Mouse (Mus musculus): ENCODE measurements around the gene Axdnd1. TPM values are rescaled to one million over a fixed set of nuclear protein-coding genes. Genes with fewer than 3 reads are reported as not detected.

The Axdnd1 gene
- total and polyA plus RNA-seq, 2 experiments from 2014 or later = not detected

GRCm38 (mm10) chr1:156449691-156450090 lies 28.7 kb upstream of the Axdnd1 start:
- no peak overlapping the region for H3K27ac ChIP-seq (ENCODE audit: low read depth)
- no peak overlapping the region for H3K4me2 ChIP-seq (ENCODE audit: low read depth, low read length)
- no peak overlapping the region for H3K4me3 ChIP-seq (ENCODE audit: low read depth, low read length)
- no peaks in the 10 kb centered on the region for H3K27me3 ChIP-seq (ENCODE audit: control insufficient read depth, insufficient read depth, low read length)
- no peak for ATAC-seq (ENCODE audit: insufficient read depth, low read depth)
- H3K36me3 ChIP-seq (replicated peaks; ENCODE audit: control insufficient read depth, insufficient read depth, low read length) = no peaks in the 10 kb centered on the region
- no peaks in the 10 kb centered on the region for H3K4me1 ChIP-seq (ENCODE audit: control insufficient read depth, insufficient read depth)
- WGBS = 54% methylated on average over 17 of the region's 17 CpGs
- H3K9ac ChIP-seq (replicated peaks; ENCODE audit: low read depth, low read length) = no peak overlapping the region
- H3K9me3 ChIP-seq (replicated peaks; ENCODE audit: control insufficient read depth, low read length) = no peaks in the 10 kb centered on the region
- DNase-seq (ENCODE audit: low spot score) = no peak
- TF ChIP-seq EP300 (IDR thresholded peaks at IDR 0.05; ENCODE audit: low read depth) (no peak), CTCF (IDR thresholded peaks at IDR 0.05; ENCODE audit: low read depth) (no peak)

DNA sequence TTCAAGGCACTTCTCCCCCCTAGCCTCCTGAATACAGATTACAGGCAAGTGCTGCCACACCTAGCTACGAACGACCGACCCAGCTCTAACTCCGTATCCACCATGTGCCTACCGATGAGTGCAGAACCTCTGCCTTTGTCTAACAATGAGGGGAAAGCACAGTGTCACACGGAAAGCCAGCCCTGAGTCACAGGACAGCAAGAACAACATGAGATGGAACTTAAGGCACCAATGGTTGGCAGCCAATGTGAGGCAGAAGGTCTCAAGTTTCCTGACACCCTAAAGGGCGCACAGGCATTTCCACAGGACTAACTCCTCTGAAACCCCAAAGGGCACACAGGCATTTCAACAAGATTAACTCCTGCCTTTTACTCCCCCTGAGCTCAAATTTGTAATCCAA lies 28.1 kb upstream of the Axdnd1 start:
- no peaks in the 10 kb centered on the region for H3K27me3 ChIP-seq (ENCODE audit: control insufficient read depth, insufficient read depth, low read length)
- no peak for ATAC-seq (ENCODE audit: insufficient read depth, low read depth)
- H3K4me3 ChIP-seq (ENCODE audit: low read depth, low read length) = no peak overlapping the region
- H3K27ac ChIP-seq (ENCODE audit: low read depth) = no peak overlapping the region
- H3K36me3 ChIP-seq (replicated peaks; ENCODE audit: control insufficient read depth, insufficient read depth, low read length) = no peaks in the 10 kb centered on the region
- DNase-seq (ENCODE audit: low spot score) = no peak
- H3K4me2 ChIP-seq (ENCODE audit: low read depth, low read length) = no peak overlapping the region
- H3K9ac ChIP-seq (replicated peaks; ENCODE audit: low read depth, low read length) = no peak overlapping the region
- 78% methylated on average over 7 of the region's 7 CpGs for WGBS
- H3K9me3 ChIP-seq (replicated peaks; ENCODE audit: control insufficient read depth, low read length) = no peaks in the 10 kb centered on the region
- no peaks in the 10 kb centered on the region for H3K4me1 ChIP-seq (ENCODE audit: control insufficient read depth, insufficient read depth)
- TF ChIP-seq CTCF (IDR thresholded peaks at IDR 0.05; ENCODE audit: low read depth) (no peak), EP300 (IDR thresholded peaks at IDR 0.05; ENCODE audit: low read depth) (no peak)

- H3K27me3 ChIP-seq (ENCODE audit: control insufficient read depth, insufficient read depth, low read length) = no peaks in the 10 kb centered on the region
- TF ChIP-seq EP300 (IDR thresholded peaks at IDR 0.05; ENCODE audit: low read depth) (no peak), CTCF (IDR thresholded peaks at IDR 0.05; ENCODE audit: low read depth) (no peak)
- no peak overlapping the region for H3K9ac ChIP-seq (replicated peaks; ENCODE audit: low read depth, low read length)
- H3K9me3 ChIP-seq (replicated peaks; ENCODE audit: control insufficient read depth, low read length) = no peaks in the 10 kb centered on the region
- DNase-seq (ENCODE audit: low spot score) = no peak
- no peak overlapping the region for H3K4me3 ChIP-seq (ENCODE audit: low read depth, low read length)
- H3K4me1 ChIP-seq (ENCODE audit: control insufficient read depth, insufficient read depth) = no peaks in the 10 kb centered on the region
- H3K27ac ChIP-seq (ENCODE audit: low read depth) = no peak overlapping the region
- H3K4me2 ChIP-seq (ENCODE audit: low read depth, low read length) = no peak overlapping the region
- no peak for ATAC-seq (ENCODE audit: insufficient read depth, low read depth)
- peaks cover 23% of the 10 kb centered on the region for H3K36me3 ChIP-seq (replicated peaks; ENCODE audit: control insufficient read depth, insufficient read depth, low read length)
- 90% methylated on average over 1 of the region's 1 CpGs for WGBS
Measured at GRCm38 (mm10) chr1:156445049-156445448, 24.1 kb upstream of the Axdnd1 start.

- Histone ChIP-seq H3K27ac (ENCODE audit: low read depth) (no peak overlapping the region), H3K36me3 (replicated peaks; ENCODE audit: control insufficient read depth, insufficient read depth, low read length) (peaks cover 32% of the 10 kb centered on the region), H3K9me3 (replicated peaks; ENCODE audit: control insufficient read depth, low read length) (no peaks in the 10 kb centered on the region), H3K9ac (replicated peaks; ENCODE audit: low read depth, low read length) (no peak overlapping the region), H3K4me2 (ENCODE audit: low read depth, low read length) (no peak overlapping the region), H3K4me3 (ENCODE audit: low read depth, low read length) (no peak overlapping the region), H3K4me1 (ENCODE audit: control insufficient read depth, insufficient read depth) (no peaks in the 10 kb centered on the region), H3K27me3 (ENCODE audit: control insufficient read depth, insufficient read depth, low read length) (no peaks in the 10 kb centered on the region)
- TF ChIP-seq CTCF (IDR thresholded peaks at IDR 0.05; ENCODE audit: low read depth) = no peak
- no peak for TF ChIP-seq EP300 (IDR thresholded peaks at IDR 0.05; ENCODE audit: low read depth)
- DNase-seq (ENCODE audit: low spot score) = no peak
- 78% methylated on average over 6 of the region's 6 CpGs for WGBS
- ATAC-seq (ENCODE audit: insufficient read depth, low read depth) = no peak
Measured at GRCm38 (mm10) chr1:156442776-156443175, 21.8 kb upstream of the Axdnd1 start.

DNA sequence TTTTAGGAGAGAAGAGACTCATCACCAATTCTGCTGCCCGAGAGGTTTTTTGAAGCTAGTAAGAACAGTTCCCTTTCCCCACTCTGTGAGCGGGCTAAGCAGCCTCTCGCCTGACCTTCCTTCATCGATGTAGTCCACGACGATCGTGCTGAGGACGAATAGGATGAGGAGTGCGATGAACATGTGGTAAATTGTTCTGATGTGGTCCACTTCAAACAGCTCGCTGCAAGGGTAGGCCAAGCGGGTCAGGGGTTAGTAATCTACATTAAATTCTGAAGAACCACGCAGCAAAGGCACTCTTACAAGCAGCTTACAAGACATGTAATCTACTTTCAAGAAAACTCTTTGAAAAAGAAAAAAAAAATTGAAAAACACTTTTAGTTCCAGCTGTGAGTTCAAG lies 21.3 kb upstream of the Axdnd1 start:
- H3K9ac ChIP-seq (replicated peaks; ENCODE audit: low read depth, low read length) = no peak overlapping the region
- H3K4me1 ChIP-seq (ENCODE audit: control insufficient read depth, insufficient read depth) = no peaks in the 10 kb centered on the region
- H3K4me3 ChIP-seq (ENCODE audit: low read depth, low read length) = no peak overlapping the region
- no peak overlapping the region for H3K4me2 ChIP-seq (ENCODE audit: low read depth, low read length)
- H3K27me3 ChIP-seq (ENCODE audit: control insufficient read depth, insufficient read depth, low read length) = no peaks in the 10 kb centered on the region
- DNase-seq (ENCODE audit: low spot score) (no peak), ATAC-seq (ENCODE audit: insufficient read depth, low read depth) (no peak)
- peaks cover 35% of the 10 kb centered on the region for H3K36me3 ChIP-seq (replicated peaks; ENCODE audit: control insufficient read depth, insufficient read depth, low read length)
- no peaks in the 10 kb centered on the region for H3K9me3 ChIP-seq (replicated peaks; ENCODE audit: control insufficient read depth, low read length)
- H3K27ac ChIP-seq (ENCODE audit: low read depth) = no peak overlapping the region
- TF ChIP-seq EP300 (IDR thresholded peaks at IDR 0.05; ENCODE audit: low read depth) (no peak), CTCF (IDR thresholded peaks at IDR 0.05; ENCODE audit: low read depth) (no peak)
- 91% methylated on average over 12 of the region's 12 CpGs for WGBS

DNA sequence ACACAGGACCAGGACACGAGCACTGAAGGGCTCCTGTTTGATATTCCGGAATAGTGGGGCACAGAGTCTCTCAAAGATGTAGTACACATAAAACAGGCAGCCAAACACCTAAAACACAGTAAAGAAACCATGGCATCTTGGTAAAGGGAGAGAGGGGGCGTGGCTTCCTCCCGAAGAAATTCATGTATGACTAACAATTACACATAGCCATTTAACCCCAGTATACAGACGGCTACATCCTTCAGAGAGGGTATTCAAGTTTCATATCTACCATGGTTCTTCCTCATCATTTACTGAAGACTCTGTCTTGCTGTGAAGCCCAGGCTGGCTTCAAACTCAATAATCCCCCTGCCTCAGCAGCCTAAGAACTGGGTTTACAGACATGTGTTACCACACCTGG lies 16.8 kb upstream of the Axdnd1 start:
- no peak overlapping the region for H3K27ac ChIP-seq (ENCODE audit: low read depth)
- no peak for ATAC-seq (ENCODE audit: insufficient read depth, low read depth)
- H3K4me1 ChIP-seq (ENCODE audit: control insufficient read depth, insufficient read depth) = no peaks in the 10 kb centered on the region
- no peak for TF ChIP-seq EP300 (IDR thresholded peaks at IDR 0.05; ENCODE audit: low read depth)
- no peak for TF ChIP-seq CTCF (IDR thresholded peaks at IDR 0.05; ENCODE audit: low read depth)
- WGBS = 88% methylated on average over 5 of the region's 5 CpGs
- no peak overlapping the region for H3K9ac ChIP-seq (replicated peaks; ENCODE audit: low read depth, low read length)
- peaks cover 58% of the 10 kb centered on the region for H3K36me3 ChIP-seq (replicated peaks; ENCODE audit: control insufficient read depth, insufficient read depth, low read length)
- H3K27me3 ChIP-seq (ENCODE audit: control insufficient read depth, insufficient read depth, low read length) = no peaks in the 10 kb centered on the region
- no peaks in the 10 kb centered on the region for H3K9me3 ChIP-seq (replicated peaks; ENCODE audit: control insufficient read depth, low read length)
- no peak overlapping the region for H3K4me3 ChIP-seq (ENCODE audit: low read depth, low read length)
- H3K4me2 ChIP-seq (ENCODE audit: low read depth, low read length) = no peak overlapping the region
- no peak for DNase-seq (ENCODE audit: low spot score)

Data from heart, postnatal 0 days (tissue).